Mouse (Mus musculus) brain, embryonic 18.5 days (tissue): Measurements from ENCODE around the gene Serpinb9b.

Experiments used
- DNase-seq: peaks from one replicate; pipeline ENCODE4 v3.0.0-alpha.2; 2012; ENCODE audit warnings: low read depth, low spot score

The Serpinb9b gene

GRCm38 (mm10) chr13:33043542-33043941 lies 16.3 kb downstream of the Serpinb9b start:
- DNase-seq = no peak

- DNase-seq = no peak
Observed at GRCm38 (mm10) chr13:33047234-33047633, 20.0 kb downstream of the Serpinb9b start.

- DNase-seq = no peak
Observed at GRCm38 (mm10) chr13:33048187-33048586, 21.0 kb downstream of the Serpinb9b start.

GRCm38 (mm10) chr13:33051697-33052096 lies 24.5 kb downstream of the Serpinb9b start:
- no peak for DNase-seq

- no peak for DNase-seq
Observed at GRCm38 (mm10) chr13:33063048-33063447, 35.8 kb downstream of the Serpinb9b start.

GRCm38 (mm10) chr13:33067387-33067977 lies 40.3 kb downstream of the Serpinb9b start:
- DNase-seq = no peak

- DNase-seq = no peak
Observed at GRCm38 (mm10) chr13:33068164-33068563, 40.9 kb downstream of the Serpinb9b start.

GRCm38 (mm10) chr13:33071776-33072175 lies 44.6 kb downstream of the Serpinb9b start:
- DNase-seq = no peak

- DNase-seq = no peak
Observed at GRCm38 (mm10) chr13:33074029-33074428, 46.8 kb downstream of the Serpinb9b start.

GRCm38 (mm10) chr13:33076247-33076646 lies 49.0 kb downstream of the Serpinb9b start:
- DNase-seq = no peak

GRCm38 (mm10) chr13:33077026-33077685 lies 49.9 kb downstream of the Serpinb9b start:
- no peak for DNase-seq

- no peak for DNase-seq
Observed at GRCm38 (mm10) chr13:33078056-33078705, 51.0 kb downstream of the Serpinb9b start, which contains the start of gene Serpinb1b. Gene Serpinb1b, plus strand, starts transcription at chr13:33078575.

- DNase-seq = no peak
Observed at GRCm38 (mm10) chr13:33079391-33079790, 52.2 kb downstream of the Serpinb9b start.

GRCm38 (mm10) chr13:33080356-33080755 lies 53.1 kb downstream of the Serpinb9b start:
- DNase-seq = no peak

GRCm38 (mm10) chr13:33083834-33084233 lies 56.6 kb downstream of the Serpinb9b start:
- DNase-seq = no peak

- no peak for DNase-seq
Observed at GRCm38 (mm10) chr13:33084975-33085694, 57.9 kb downstream of the Serpinb9b start.

GRCm38 (mm10) chr13:33085695-33086432 lies 58.6 kb downstream of the Serpinb9b start:
- peak; percentile 80 for DNase-seq

GRCm38 (mm10) chr13:33089566-33089965 lies 62.4 kb downstream of the Serpinb9b start:
- no peak for DNase-seq

GRCm38 (mm10) chr13:33090546-33090945 lies 63.3 kb downstream of the Serpinb9b start:
- DNase-seq = no peak

- no peak for DNase-seq
Observed at GRCm38 (mm10) chr13:33091306-33091705, 64.1 kb downstream of the Serpinb9b start.
